Mouse (Mus musculus): Measurements from ENCODE around the gene Gm39653. TPM values are rescaled to one million over a fixed set of nuclear protein-coding genes. Genes with fewer than 3 reads are reported as not detected.

Gm39653 gene
- total RNA-seq, 2 experiments from 2014 or later: not detected

DNA sequence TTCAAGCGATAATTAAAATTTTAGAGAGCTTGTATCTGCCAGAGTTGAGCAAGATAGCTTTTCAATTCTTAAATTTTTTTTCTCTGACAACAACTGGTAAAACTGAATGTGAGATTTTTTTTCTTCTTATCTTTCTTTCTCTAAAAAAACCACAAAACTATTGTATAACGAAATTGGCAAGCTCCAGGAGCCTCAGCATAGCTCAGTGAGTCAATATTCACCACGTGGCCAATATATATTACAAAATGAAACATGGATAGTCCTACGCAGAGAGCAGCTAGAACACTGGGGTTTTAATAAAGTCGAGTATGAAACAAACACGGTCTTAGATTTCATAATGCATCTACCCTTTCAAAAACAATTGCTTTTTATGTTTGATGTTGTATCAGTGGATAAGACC, 24.2 kb downstream of the Gm39653 start:
- H3K4me3 ChIP-seq: no peak overlapping the region
- TF ChIP-seq CTCF (conservative IDR thresholded peaks at IDR 0.05): no peak
- no peak overlapping the region for H3K27ac ChIP-seq
- DNase-seq (ENCODE audit: low spot score in 2 of 2): no peak

GRCm38 (mm10) chr1:63658016-63658415, 42.2 kb downstream of the Gm39653 start:
- Histone ChIP-seq H3K27ac (no peak overlapping the region), H3K4me3 (no peak overlapping the region)
- TF ChIP-seq CTCF (conservative IDR thresholded peaks at IDR 0.05): peak; percentile 94
- peak; percentile 42 to 62 for DNase-seq (ENCODE audit: low spot score in 2 of 2)

- Histone ChIP-seq H3K27ac (no peak overlapping the region), H3K4me3 (no peak overlapping the region)
- DNase-seq (ENCODE audit: low spot score in 2 of 2): peak; percentile 38 to 60
- peak; percentile 84 for TF ChIP-seq CTCF (conservative IDR thresholded peaks at IDR 0.05)
Measured at GRCm38 (mm10) chr1:63659591-63659990, 43.8 kb downstream of the Gm39653 start.

DNA sequence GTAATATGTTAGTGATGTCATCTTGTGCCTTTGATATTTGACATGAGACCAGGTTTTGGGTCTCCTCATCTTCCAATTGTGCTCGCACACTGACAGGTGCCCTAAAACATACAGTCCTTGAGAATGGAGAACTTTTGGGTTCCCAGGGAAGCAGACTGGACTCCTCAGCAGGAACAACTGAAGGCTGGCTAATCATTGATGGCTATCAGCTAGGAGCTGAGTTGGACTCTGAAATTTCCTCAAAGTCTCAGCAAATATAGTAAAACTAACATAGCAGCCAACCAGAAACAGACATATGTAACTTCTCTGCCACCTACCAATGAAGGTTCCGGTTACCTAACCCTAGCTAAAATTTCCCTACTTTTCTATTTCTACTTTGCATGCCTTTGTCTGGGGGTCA, 50.3 kb downstream of the Gm39653 start:
- no peak for TF ChIP-seq CTCF (conservative IDR thresholded peaks at IDR 0.05)
- no peak for DNase-seq (ENCODE audit: low spot score in 2 of 2)
- Histone ChIP-seq H3K27ac (no peak overlapping the region), H3K4me3 (no peak overlapping the region)

DNA sequence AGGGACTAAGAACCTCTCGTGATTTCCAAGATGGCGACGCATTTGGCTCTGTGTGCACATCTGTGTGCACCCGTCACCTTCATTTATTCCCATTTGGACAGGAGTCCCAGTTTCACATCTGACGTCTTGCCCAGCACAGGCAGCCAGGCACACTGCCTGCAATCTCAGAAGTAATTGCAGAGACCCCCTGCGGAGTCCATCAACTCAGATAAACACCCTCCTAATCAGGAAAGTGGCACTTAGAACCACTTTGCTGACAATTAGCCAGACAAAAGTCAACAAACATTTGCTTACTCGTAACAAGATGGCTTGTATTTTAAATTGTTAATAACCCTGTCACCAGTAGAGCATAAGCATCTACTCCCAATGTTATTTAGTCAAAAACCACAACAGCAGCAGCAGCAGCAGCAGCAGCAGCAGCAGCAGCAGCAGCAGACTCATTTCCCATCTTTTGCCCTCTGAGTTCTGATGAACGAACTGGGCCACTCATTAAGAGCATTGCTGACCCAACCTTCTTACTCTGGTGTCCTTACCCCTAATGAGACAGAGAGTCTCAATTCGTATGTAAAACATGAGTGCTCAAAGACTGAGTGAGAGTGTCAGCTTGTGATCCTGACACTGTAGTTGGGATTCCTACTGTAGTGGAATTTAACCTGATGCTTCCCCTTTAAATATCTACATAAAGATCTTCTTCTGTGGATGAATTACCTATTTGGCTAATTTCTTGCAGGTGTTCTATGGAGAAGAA, 51.6 kb downstream of the Gm39653 start:
- DNase-seq (ENCODE audit: low spot score in 2 of 2): no peak
- no peak overlapping the region for H3K4me3 ChIP-seq
- no peak for TF ChIP-seq CTCF (conservative IDR thresholded peaks at IDR 0.05)
- 0 out of 2 replicates have a peak overlapping the region, but pooled peaks have one; percentile 55 for H3K27ac ChIP-seq

- Histone ChIP-seq H3K27ac (peak overlapping the region; percentile 55), H3K4me3 (peak overlapping the region; percentile 16)
- no peak for TF ChIP-seq CTCF (conservative IDR thresholded peaks at IDR 0.05)
- no peak for DNase-seq (ENCODE audit: low spot score in 2 of 2)
Measured at GRCm38 (mm10) chr1:63667949-63668851, 52.4 kb downstream of the Gm39653 start.

GRCm38 (mm10) chr1:63668852-63669160, 53.0 kb downstream of the Gm39653 start:
- peak; percentile 73 for TF ChIP-seq CTCF (conservative IDR thresholded peaks at IDR 0.05)
- DNase-seq (ENCODE audit: low spot score in 2 of 2): peak; percentile 33 to 66
- Histone ChIP-seq H3K27ac (peak overlapping the region; percentile 55), H3K4me3 (peak overlapping the region; percentile 16)

Other genes starting within 250 kb of the Gm39653 start
- 100 to 1,000 TPM; 129 to 131 TPM for gene Adam23, start 170.1 kb upstream of the Gm39653 start, total RNA-seq (2021)
- not detected for gene Dytn, start 71.0 kb downstream of the Gm39653 start, total RNA-seq (2021)
- gene Mdh1b, start 114.3 kb downstream of the Gm39653 start, total RNA-seq (2021): under 1 TPM; 0.77 to 0.81 TPM
- gene Fastkd2, start 114.6 kb downstream of the Gm39653 start, total RNA-seq (2021): 10 to 100 TPM; 17.3 to 24.7 TPM
- gene 4933402D24Rik, start 153.3 kb downstream of the Gm39653 start, total RNA-seq (2021): not detected